Mouse (Mus musculus): ENCODE results near the gene Tff3.

Tff3 gene

GRCm38 (mm10) chr17:31121975-31122374, 7.5 kb downstream of the Tff3 start:
- DNase-seq, result no peak

DNA sequence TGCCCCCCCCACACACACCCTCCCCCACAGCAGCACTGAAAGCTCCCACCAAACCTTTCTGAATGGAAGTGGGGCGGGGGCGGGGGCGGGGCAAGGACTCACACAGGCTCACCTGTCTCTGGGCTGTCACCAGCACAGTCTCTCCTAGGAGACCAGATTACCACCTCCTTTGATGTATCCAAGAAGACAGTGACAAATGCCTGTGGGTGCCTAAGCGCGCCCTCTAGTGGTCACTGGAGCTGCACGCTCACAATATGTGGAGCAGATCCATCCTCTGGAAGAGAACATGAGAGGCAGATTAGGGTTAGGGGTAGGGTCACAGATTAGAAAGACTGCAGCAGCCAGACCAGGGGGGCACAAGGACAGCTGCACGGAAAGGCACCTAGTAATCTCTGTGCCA, 10.0 kb downstream of the Tff3 start:
- peak; percentile 48 to 64 for DNase-seq

DNA sequence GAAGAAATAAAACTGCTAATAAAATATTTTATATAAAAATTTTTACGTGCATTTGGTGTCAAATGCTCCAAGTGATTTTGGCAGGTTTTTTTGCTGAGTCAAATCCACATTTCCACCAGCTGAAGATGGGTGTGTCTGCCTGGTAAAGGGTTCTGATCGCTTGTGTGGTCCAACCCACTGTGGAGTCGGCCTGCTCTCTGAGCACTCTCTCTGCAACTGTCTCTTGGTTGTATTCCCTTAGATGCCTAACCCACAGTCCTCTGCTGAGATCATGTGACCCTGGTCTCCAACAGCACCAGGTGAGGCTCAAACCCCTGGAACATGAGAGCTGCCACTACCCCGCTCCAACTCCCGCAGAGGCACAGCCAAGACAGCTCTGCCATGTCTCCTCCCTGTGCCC, 11.5 kb downstream of the Tff3 start:
- DNase-seq, result no peak

DNA sequence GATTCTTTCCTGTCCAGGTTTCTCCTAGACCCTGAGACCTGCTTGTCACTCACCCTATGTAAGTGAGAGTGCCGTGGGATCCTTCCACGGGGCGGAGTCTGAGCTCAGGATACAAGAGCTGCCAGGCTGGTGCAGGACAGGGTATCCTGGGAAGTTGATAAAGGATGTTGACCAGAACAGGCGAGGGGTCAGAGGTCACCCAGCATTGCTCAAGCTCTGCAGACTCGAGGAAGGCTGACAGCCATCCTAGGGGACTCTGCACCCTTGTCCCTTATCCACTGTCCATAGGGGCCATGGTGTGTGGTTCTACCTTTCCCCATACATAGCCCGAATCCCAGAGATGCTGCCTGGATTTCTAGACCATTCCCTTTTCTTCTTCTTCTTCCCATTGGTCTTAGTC, 13.4 kb downstream of the Tff3 start:
- DNase-seq, result no peak

DNA sequence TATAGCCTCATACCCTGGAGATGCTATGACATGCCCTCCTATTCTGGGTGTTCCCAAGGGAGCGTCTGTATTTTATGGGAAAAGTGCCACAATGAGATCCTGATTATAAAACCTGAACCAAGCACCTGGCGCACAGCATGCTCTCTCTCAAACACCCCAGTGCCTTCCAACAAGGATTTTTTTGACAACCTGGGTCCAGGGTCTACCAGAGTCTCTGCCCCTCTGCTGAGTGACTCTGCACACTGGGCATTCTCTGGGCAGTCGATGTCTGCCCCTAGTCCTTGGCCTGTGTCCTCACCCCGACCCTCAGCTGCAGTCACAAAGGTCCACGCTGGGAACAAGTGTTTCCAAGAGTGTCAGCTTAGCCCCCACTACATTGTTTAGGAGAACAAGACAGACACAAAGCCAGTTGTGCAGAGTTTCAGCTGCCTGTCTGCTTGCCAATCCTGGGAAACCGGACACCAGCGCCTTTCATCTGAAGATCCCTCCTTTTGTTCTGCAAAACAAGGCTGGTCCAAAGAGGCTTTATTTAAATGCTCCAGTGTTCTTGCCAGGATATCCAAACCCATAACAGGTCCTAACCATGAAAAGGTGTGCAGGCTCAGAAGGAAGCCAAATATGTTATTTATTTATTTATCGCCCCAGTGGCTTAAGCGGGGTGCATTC, 16.1 kb downstream of the Tff3 start:
- no peak for DNase-seq

- DNase-seq, result peak; percentile 32 to 48
Observed at GRCm38 (mm10) chr17:31108388-31108787, 21.1 kb downstream of the Tff3 start.

DNA sequence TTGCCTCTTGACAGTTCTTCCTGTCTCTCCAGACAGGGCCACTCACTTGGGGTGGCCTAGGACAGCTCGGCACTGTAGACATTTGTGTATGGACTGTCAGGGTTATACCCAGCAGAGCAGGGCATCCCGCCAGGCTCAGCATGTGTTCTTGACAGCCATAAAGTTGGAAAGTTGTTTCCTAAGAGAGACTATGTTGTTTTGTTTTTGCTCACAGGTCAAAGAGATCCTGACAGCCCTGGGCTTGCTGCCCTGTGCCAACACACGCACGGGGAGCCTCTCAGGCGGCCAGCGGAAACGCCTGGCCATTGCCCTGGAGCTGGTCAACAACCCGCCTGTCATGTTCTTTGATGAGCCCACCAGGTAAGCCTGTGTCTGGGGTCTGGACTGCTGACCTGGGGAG, 25.6 kb downstream of the Tff3 start:
- DNase-seq, result no peak

DNA sequence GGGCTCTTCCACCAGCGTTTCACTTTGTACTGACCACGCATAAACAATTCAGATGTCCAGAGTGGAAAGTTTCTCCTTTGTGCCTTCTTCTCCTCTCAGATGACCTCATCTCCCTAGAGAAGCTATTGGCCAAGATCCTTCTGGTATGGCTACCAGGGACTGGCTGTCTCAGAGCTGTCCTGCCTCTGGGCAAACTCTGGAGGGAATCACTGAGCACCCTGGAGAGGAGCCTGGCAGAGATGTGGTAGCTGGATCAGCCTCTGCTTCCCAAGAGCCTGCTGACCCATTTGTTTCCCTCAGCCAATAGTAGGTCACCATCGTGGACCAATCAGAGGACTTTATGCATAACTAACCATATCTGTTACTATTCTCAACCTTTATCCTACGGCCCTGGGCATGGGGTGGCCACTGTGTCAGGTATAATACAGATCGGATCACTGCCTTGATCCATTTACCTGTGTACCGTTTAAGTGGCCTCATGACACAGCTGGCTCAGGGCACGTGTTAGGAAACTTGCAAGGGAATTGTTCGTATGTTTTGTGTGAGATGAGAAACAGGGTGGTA, 26.4 kb downstream of the Tff3 start:
- no peak for DNase-seq

- DNase-seq, result no peak
Observed at GRCm38 (mm10) chr17:31098788-31099187, 30.7 kb downstream of the Tff3 start.

DNA sequence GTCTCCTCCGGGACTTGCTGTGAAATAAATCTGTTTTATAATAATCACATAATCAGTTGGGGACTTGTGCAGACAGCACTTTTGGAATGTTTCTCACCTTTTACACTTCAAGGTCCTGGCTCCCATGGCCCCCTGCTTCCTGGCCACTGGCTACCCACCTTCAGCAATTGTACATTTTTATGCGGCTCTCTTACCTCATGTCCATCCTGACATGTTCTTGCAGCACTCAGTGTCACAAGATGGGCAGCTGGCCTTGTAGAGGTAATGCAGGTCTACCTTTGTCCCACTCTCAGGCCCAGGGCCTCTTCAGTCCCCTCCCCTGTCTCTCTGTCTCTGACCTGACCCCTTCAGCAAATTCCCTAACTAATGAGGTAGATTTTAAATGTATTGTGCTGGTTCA, 32.6 kb downstream of the Tff3 start:
- DNase-seq, result no peak

DNA sequence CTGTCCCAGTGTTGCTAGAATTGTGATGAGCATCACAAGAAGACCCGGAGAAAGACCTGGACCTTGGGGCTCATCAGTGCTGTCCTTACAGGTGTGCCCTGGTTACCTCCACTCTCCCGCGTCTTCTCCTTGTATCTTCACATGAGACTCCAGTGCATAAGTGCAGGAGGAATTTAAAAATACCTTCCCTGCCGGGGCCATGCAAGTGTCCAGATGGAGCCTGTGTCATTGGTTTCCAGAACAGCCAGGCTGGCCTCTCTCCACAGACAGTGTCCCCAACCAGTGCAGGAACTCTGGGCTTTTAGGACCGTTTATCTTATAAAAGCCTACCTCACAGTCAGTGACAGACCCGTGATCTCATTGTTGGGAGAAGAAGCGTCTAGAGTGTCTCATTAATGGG, 33.9 kb downstream of the Tff3 start:
- DNase-seq, result no peak

DNA sequence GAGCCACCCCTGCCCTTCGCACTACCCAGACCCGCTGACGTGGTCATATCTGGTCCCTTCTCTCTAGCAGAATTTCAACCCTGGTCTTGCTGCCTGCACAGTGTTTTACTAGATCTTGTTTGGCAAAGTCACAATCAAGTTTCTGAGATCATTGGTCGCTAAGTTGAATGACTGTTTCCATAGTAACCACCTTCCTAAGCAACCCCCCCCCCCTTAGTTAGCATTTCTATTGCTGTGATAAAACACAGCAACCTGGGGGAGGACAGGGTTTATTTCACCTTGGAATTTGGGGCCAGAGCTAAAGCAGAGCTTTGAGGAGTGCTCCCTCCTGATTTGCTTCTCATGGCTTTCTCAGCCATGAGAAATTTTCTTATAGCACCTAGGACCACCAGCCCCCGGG, 34.7 kb downstream of the Tff3 start:
- no peak for DNase-seq

GRCm38 (mm10) chr17:31091023-31091735, 38.3 kb downstream of the Tff3 start:
- DNase-seq, result no peak

GRCm38 (mm10) chr17:31089848-31090247, 39.6 kb downstream of the Tff3 start:
- DNase-seq, result peak in 1 of 2 experiments; percentile 27

DNA sequence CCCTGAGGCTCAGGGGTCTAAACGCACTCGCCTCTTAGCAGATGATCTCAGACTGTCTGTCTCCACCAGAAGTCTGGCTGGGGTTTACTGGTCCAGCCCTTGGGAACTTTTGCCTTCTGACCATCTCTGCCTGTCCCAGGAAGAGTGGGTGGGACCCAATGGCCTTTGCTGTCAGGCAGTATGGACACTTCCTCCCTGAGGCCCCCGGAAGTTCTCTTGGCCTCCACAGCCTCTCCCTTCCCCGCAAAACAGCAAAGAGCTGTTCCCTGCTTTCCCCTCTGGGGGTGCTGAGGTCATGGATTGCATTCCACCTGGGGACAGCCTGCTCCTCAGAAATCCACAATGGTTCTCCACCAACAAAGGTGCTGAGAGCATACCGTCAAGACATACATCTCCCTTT, 40.7 kb downstream of the Tff3 start:
- peak; percentile 25 to 38 for DNase-seq

- no peak for DNase-seq
Observed at GRCm38 (mm10) chr17:31086196-31086595, 43.2 kb downstream of the Tff3 start.

GRCm38 (mm10) chr17:31085519-31085918, 43.9 kb downstream of the Tff3 start:
- DNase-seq, result no peak

- DNase-seq, result peak in 1 of 2 experiments; percentile 28
Observed at GRCm38 (mm10) chr17:31082296-31083078, 47.0 kb downstream of the Tff3 start.

GRCm38 (mm10) chr17:31079078-31079840, 50.2 kb downstream of the Tff3 start:
- peak; percentile 45 to 69 for DNase-seq

DNA sequence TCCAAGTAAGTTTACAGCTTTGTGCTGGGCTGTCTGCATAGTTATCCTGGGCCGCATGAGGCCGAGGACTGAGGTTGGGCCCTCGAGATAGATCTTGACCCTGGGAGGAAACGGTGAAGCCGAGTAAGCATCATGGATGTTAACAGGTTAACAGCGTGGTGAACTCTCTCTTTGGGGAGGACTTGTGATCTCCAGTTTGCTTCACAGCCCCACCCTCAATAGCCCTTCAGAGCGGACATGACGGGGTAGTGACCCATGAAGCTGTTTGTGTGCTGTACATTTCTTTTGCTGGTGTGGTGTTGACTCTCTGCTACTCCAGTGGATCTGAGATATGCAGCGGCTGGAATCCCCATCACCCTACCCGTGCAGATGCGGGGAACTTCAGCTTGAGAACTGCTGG, 50.9 kb downstream of the Tff3 start:
- DNase-seq, result no peak

DNA sequence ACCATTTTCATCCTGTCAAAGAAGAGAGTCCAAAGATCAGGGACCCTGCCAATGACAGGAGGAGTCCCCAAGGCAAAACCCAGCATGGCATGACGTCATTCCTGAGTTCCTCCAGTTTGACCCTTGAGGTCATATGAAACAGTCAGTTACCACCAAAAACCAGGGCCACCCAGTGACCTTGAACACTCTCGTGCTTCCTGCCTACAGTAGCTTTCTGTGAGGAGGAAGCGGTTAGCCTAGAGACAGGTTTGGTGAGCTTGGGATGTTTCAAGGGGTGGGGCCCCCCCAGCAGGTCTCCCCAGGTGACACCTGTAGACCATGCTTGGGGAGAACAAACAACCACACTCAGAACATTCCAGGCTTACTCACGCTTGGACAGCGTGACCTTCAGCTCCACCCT, 51.9 kb downstream of the Tff3 start:
- DNase-seq, result no peak

DNA sequence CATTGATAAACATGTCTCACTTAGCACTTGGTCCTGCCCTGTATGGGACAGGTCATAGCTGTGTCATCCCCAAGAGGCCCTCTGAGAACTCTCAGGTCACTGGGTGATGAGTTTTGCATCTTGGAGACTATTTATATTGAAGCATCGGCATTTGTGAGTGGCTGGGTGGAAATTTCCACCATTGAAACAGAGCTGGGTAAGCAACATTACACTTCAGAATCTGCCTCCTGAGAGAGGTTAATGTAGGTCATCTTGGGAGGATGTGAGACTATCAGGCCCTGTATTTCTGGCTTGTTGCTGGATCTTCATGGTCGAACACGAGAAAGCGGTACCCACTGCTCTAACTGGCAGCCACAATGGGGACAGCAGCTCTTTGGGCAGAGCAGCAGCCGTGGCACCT, 54.0 kb downstream of the Tff3 start:
- DNase-seq, result no peak
